Mouse (Mus musculus): Measurements from ENCODE around the gene Plk5. TPM values are rescaled to one million over a fixed set of nuclear protein-coding genes. Genes with fewer than 3 reads are reported as not detected.
"Not testable (repeated sequence)": the region's sequence is repeated elsewhere in the genome, so short reads cannot be mapped to it uniquely, and the experiment has no call there.

Plk5 gene
- polyA plus RNA-seq, 1 experiment, result 145 TPM

GRCm38 (mm10) chr10:80344131-80344661 lies 12.1 kb upstream of the Plk5 start:
- WGBS, result 55% methylated on average over 9 of the region's 9 CpGs
- no peak for DNase-seq
- no peaks in the 10 kb centered on the region; the same call in 1 of the 2 replicates for H3K27me3 ChIP-seq (ENCODE audit: control insufficient read depth, insufficient read depth, low read length)
- TF ChIP-seq CTCF (IDR thresholded peaks at IDR 0.05; ENCODE audit: borderline replicate concordance, insufficient read depth, low read depth, low read length) (no peak), POLR2A (IDR thresholded peaks at IDR 0.05; ENCODE audit: borderline replicate concordance, insufficient read depth, low read length) (no peak)
- H3K4me1 ChIP-seq (ENCODE audit: control insufficient read depth, insufficient read depth, low read length), result peaks cover 11% of the 10 kb centered on the region
- no peak overlapping the region for H3K4me3 ChIP-seq (replicated peaks; ENCODE audit: insufficient read depth, low read depth, low read length)
- H3K27ac ChIP-seq (ENCODE audit: insufficient read depth, low read length), result no peak overlapping the region

GRCm38 (mm10) chr10:80345122-80345521 lies 11.1 kb upstream of the Plk5 start:
- WGBS, result 28% methylated on average over 16 of the region's 16 CpGs
- no peak for DNase-seq
- Histone ChIP-seq H3K27ac (ENCODE audit: insufficient read depth, low read length) (no peak overlapping the region), H3K4me1 (ENCODE audit: control insufficient read depth, insufficient read depth, low read length) (peaks cover 12% of the 10 kb centered on the region), H3K4me3 (replicated peaks; ENCODE audit: insufficient read depth, low read depth, low read length) (no peak overlapping the region), H3K27me3 (ENCODE audit: control insufficient read depth, insufficient read depth, low read length) (no peaks in the 10 kb centered on the region; the same call in 1 of the 2 replicates)
- TF ChIP-seq CTCF (IDR thresholded peaks at IDR 0.05; ENCODE audit: borderline replicate concordance, insufficient read depth, low read depth, low read length) (no peak), POLR2A (IDR thresholded peaks at IDR 0.05; ENCODE audit: borderline replicate concordance, insufficient read depth, low read length) (no peak)

GRCm38 (mm10) chr10:80345929-80346328 lies 10.3 kb upstream of the Plk5 start:
- H3K27me3 ChIP-seq (ENCODE audit: control insufficient read depth, insufficient read depth, low read length); DNase-seq; H3K4me3 ChIP-seq (replicated peaks; ENCODE audit: insufficient read depth, low read depth, low read length); H3K27ac ChIP-seq (ENCODE audit: insufficient read depth, low read length): not testable (repeated sequence)
- peaks cover 13% of the 10 kb centered on the region for H3K4me1 ChIP-seq (ENCODE audit: control insufficient read depth, insufficient read depth, low read length)
- WGBS, result 83% methylated on average over 6 of the region's 6 CpGs

GRCm38 (mm10) chr10:80347514-80347967 lies 8.7 kb upstream of the Plk5 start:
- TF ChIP-seq POLR2A (IDR thresholded peaks at IDR 0.05; ENCODE audit: borderline replicate concordance, insufficient read depth, low read length) (no peak), CTCF (IDR thresholded peaks at IDR 0.05; ENCODE audit: borderline replicate concordance, insufficient read depth, low read depth, low read length) (no peak)
- DNase-seq, result no peak
- H3K27me3 ChIP-seq (ENCODE audit: control insufficient read depth, insufficient read depth, low read length), result no peaks in the 10 kb centered on the region; the same call in 1 of the 2 replicates
- H3K4me1 ChIP-seq (ENCODE audit: control insufficient read depth, insufficient read depth, low read length), result peaks cover 10% of the 10 kb centered on the region
- no peak overlapping the region for H3K27ac ChIP-seq (ENCODE audit: insufficient read depth, low read length)
- WGBS, result 9% methylated on average over 17 of the region's 17 CpGs
- no peak overlapping the region for H3K4me3 ChIP-seq (replicated peaks; ENCODE audit: insufficient read depth, low read depth, low read length)

- no peak for TF ChIP-seq POLR2A (IDR thresholded peaks at IDR 0.05; ENCODE audit: borderline replicate concordance, insufficient read depth, low read length)
- peak; percentile 70 for TF ChIP-seq CTCF (IDR thresholded peaks at IDR 0.05; ENCODE audit: borderline replicate concordance, insufficient read depth, low read depth, low read length)
- no peaks in the 10 kb centered on the region; the same call in 1 of the 2 replicates for H3K27me3 ChIP-seq (ENCODE audit: control insufficient read depth, insufficient read depth, low read length)
- peak within 1 kb of the TSS; percentile 31 for H3K4me3 ChIP-seq (replicated peaks; ENCODE audit: insufficient read depth, low read depth, low read length)
- peaks cover 8% of the 10 kb centered on the region for H3K4me1 ChIP-seq (ENCODE audit: control insufficient read depth, insufficient read depth, low read length)
- no peak within 1 kb of the TSS for H3K27ac ChIP-seq (ENCODE audit: insufficient read depth, low read length)
- WGBS, result 1% methylated on average over 42 of the region's 42 CpGs
- peak in 1 of 2 experiments; percentile 59 for DNase-seq
Observed at GRCm38 (mm10) chr10:80348244-80348781, 7.9 kb upstream of the Plk5 start, which contains the start of gene Adamtsl5. TSS of gene Adamtsl5 (minus strand) at chr10:80348412.

GRCm38 (mm10) chr10:80348981-80349380 lies 7.3 kb upstream of the Plk5 start:
- Histone ChIP-seq H3K4me3 (replicated peaks; ENCODE audit: insufficient read depth, low read depth, low read length) (no peak overlapping the region), H3K27ac (ENCODE audit: insufficient read depth, low read length) (no peak overlapping the region), H3K4me1 (ENCODE audit: control insufficient read depth, insufficient read depth, low read length) (peaks cover 8% of the 10 kb centered on the region), H3K27me3 (ENCODE audit: control insufficient read depth, insufficient read depth, low read length) (no peaks in the 10 kb centered on the region; the same call in 1 of the 2 replicates)
- DNase-seq, result no peak
- WGBS, result 21% methylated on average over 25 of the region's 26 CpGs
- no peak for TF ChIP-seq CTCF (IDR thresholded peaks at IDR 0.05; ENCODE audit: borderline replicate concordance, insufficient read depth, low read depth, low read length)
- no peak for TF ChIP-seq POLR2A (IDR thresholded peaks at IDR 0.05; ENCODE audit: borderline replicate concordance, insufficient read depth, low read length)

- DNase-seq, result peak; percentile 76 to 91
- WGBS, result 6% methylated on average over 7 of the region's 7 CpGs
- H3K4me3 ChIP-seq (replicated peaks; ENCODE audit: insufficient read depth, low read depth, low read length), result no peak overlapping the region
- no peak overlapping the region for H3K27ac ChIP-seq (ENCODE audit: insufficient read depth, low read length)
- TF ChIP-seq POLR2A (IDR thresholded peaks at IDR 0.05; ENCODE audit: borderline replicate concordance, insufficient read depth, low read length) (no peak), CTCF (IDR thresholded peaks at IDR 0.05; ENCODE audit: borderline replicate concordance, insufficient read depth, low read depth, low read length) (peak; percentile 95)
- no peaks in the 10 kb centered on the region; the same call in 1 of the 2 replicates for H3K27me3 ChIP-seq (ENCODE audit: control insufficient read depth, insufficient read depth, low read length)
- peaks cover 18% of the 10 kb centered on the region for H3K4me1 ChIP-seq (ENCODE audit: control insufficient read depth, insufficient read depth, low read length)
Observed at GRCm38 (mm10) chr10:80350292-80350691, 6.0 kb upstream of the Plk5 start.

- Histone ChIP-seq H3K27ac (ENCODE audit: insufficient read depth, low read length) (no peak overlapping the region), H3K4me3 (replicated peaks; ENCODE audit: insufficient read depth, low read depth, low read length) (no peak overlapping the region), H3K4me1 (ENCODE audit: control insufficient read depth, insufficient read depth, low read length) (peaks cover 20% of the 10 kb centered on the region), H3K27me3 (ENCODE audit: control insufficient read depth, insufficient read depth, low read length) (no peaks in the 10 kb centered on the region; the same call in 1 of the 2 replicates)
- no peak for DNase-seq
- WGBS, result 38% methylated on average over 11 of the region's 11 CpGs
- TF ChIP-seq CTCF (IDR thresholded peaks at IDR 0.05; ENCODE audit: borderline replicate concordance, insufficient read depth, low read depth, low read length) (no peak), POLR2A (IDR thresholded peaks at IDR 0.05; ENCODE audit: borderline replicate concordance, insufficient read depth, low read length) (no peak)
Observed at GRCm38 (mm10) chr10:80351896-80352295, 4.4 kb upstream of the Plk5 start.

All from cerebellum, adult 2 months (tissue).